Mouse (Mus musculus) kidney, embryonic 14.5 days (tissue): Measurements from ENCODE around the gene Themis3. TPM values are rescaled to one million over a fixed set of nuclear protein-coding genes. Genes with fewer than 3 reads are reported as not detected.
A peak's percentile ranks its signal among the peaks of the same experiment; 100 is the strongest.

Source experiments
- ATAC-seq: fragments of 200-750 bp; cut with Nextera tagmentation; 2 replicates; pipeline ENCODE4 v1.8.0; 2017; ENCODE audit warnings: moderate number of reproducible peaks, mild to moderate bottlenecking, moderate TSS enrichment, moderate library complexity; ENCODE audit not compliant: low FRiP score, low TSS enrichment
- H3K27ac ChIP-seq: fragments of 300-500 bp; sonication (generic); 2 replicates; pipeline ENCODE4 v1.5.1; 2014; ENCODE audit warnings: low read depth, mild to moderate bottlenecking, low read length, moderate library complexity, mixed read lengths
- H3K27me3 ChIP-seq: fragments of 300-500 bp; sonication (generic); 2 replicates; pipeline ENCODE4 v1.6.1; 2014; ENCODE audit warnings: mild to moderate bottlenecking, low read length; ENCODE audit not compliant: control insufficient read depth, insufficient read depth
- H3K36me3 ChIP-seq: fragments of 300-500 bp; sonication (generic); 2 replicates; pipeline ENCODE4 v1.6.1; 2014; ENCODE audit warnings: low read length, mixed read lengths; ENCODE audit not compliant: control insufficient read depth, insufficient read depth
- H3K4me1 ChIP-seq: fragments of 300-500 bp; sonication (generic); 2 replicates; pipeline ENCODE4 v1.6.1; 2014; ENCODE audit warnings: low read length, mixed read lengths; ENCODE audit not compliant: control insufficient read depth, insufficient read depth
- H3K4me2 ChIP-seq: fragments of 300-500 bp; sonication (generic); replicated peaks from 2 replicates; pipeline ENCODE4 v1.6.1; 2014; ENCODE audit warnings: low read depth, mild to moderate bottlenecking, low read length
- H3K4me3 ChIP-seq: fragments of 300-500 bp; sonication (generic); 2 replicates; pipeline ENCODE4 v1.5.1; 2014; ENCODE audit warnings: mild to moderate bottlenecking, low read length
- H3K9ac ChIP-seq: fragments of 300-500 bp; sonication (generic); 2 replicates; pipeline ENCODE4 v1.6.1; 2014; ENCODE audit warnings: low read depth, mild to moderate bottlenecking, low read length, moderate library complexity
- H3K9me3 ChIP-seq: fragments of 300-500 bp; sonication (generic); 2 replicates; pipeline ENCODE4 v1.6.1; 2016; ENCODE audit warnings: low read length; ENCODE audit not compliant: control insufficient read depth
- WGBS: fragments of 180-500 bp; shearing (Covaris S2); extraction: QIAGEN DNeasy Blood & Tissue Kit; methylation state at CpG from one replicate; pipeline ENCODE4 v1.1.7; 2014; 5-methylcytosine and 5-hydroxymethylcytosine counted together
- polyA plus RNA-seq: library from polyadenylated mRNA; unstranded; fragments of >200 nt; fragmentation: Nextera tagmentation; extraction: Ambion mirVana; gene quantifications from 2 replicates; pipeline ENCODE4 v1.2.1, GENCODE M21; 2014

Themis3 gene
- polyA plus RNA-seq, 1 experiment from 2014 or later = 0.14 TPM

DNA sequence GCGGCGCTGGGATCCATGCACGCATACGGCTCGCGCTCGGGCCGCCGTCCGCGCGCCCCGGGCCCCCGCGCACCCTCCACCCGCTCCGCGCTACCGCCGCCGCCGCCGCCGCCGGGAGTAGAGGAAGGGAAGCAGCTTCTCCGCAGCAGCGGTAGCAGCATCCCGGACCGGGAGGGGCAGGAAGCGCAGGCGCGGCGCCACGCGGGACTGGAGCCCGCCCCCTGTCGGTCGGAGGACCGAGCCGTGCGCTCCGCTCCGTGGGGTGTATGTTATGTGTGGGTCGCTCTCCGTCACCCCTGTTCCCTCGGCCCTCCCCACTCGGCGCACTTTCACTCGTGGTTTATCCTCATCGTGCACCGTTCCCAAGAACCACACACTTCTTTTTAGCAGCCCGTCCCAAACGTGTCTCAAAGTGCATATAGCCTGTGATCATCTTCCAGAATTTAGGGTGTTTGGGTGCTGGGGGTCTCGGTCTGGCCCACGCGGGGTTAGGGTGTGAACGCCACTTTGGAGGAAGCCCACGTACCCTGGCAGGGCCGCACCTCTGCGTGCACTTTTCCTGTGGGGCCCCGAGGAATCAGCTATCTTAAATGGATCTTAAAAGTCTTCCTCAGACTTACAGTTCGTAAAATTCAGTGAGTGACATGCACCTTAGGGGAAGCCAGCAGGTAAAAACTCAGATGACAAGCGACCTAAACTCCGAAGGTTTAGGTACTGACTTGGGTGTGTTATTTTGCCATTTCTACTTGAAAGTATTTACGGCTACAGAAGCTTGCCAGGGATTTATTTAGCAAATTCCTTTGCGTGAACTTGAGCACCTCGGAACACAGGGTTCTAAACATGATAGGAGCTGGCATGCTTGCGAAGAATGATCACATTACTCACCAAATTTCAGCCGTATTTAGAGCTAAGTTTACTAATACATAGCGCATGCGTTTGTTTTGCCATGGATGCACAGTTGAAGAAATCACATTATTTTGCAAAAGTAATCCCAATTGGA is 74.6 kb downstream of the Themis3 start, which contains the start of gene Rab12:
Gene Rab12, minus strand, starts transcription at position 176 of the 1,000 bp plus-strand sequence.
- WGBS = 8% methylated on average over 53 of the region's 71 CpGs
- Histone ChIP-seq H3K4me2 (peak within 1 kb of the TSS; percentile 83), H3K4me1 (peaks cover 10% of the 10 kb centered on the region)

GRCm38 (mm10) chr17:66518877-66519553 is 75.4 kb downstream of the Themis3 start:
- Histone ChIP-seq H3K9ac (peak overlapping the region; percentile 96), H3K27ac (0 out of 2 replicates have a peak overlapping the region, but pooled peaks have one; percentile 24), H3K4me2 (peak overlapping the region; percentile 83), H3K9me3 (no peaks in the 10 kb centered on the region), H3K27me3 (0 out of 2 replicates have a peak, but pooled peaks cover 3% of the 10 kb centered on the region), H3K36me3 (no peaks in the 10 kb centered on the region; the same call in 1 of the 2 replicates), H3K4me1 (peaks cover 10% of the 10 kb centered on the region), H3K4me3 (peak overlapping the region; percentile 97)
- ATAC-seq = peak; percentile 71
- under 1% methylated on average over 41 of the region's 57 CpGs for WGBS

More for the DNA sequence above, 74.6 kb downstream of the Themis3 start, which contains the start of gene Rab12:
- no peaks in the 10 kb centered on the region for H3K36me3 ChIP-seq
- H3K27me3 ChIP-seq = 0 out of 2 replicates have a peak, but pooled peaks cover 3% of the 10 kb centered on the region
- H3K9ac ChIP-seq = peak within 1 kb of the TSS; percentile 96
- peak; percentile 96 for ATAC-seq
- H3K27ac ChIP-seq = 0 out of 2 replicates have a peak within 1 kb of the TSS, but pooled peaks have one; percentile 24
- H3K4me3 ChIP-seq = peak within 1 kb of the TSS; percentile 97
- H3K9me3 ChIP-seq = no peaks in the 10 kb centered on the region

- WGBS = 86% methylated on average over 4 of the region's 4 CpGs
- Histone ChIP-seq H3K27ac (no peak overlapping the region), H3K36me3 (no peaks in the 10 kb centered on the region; the same call in 1 of the 2 replicates), H3K4me3 (no peak overlapping the region), H3K27me3 (0 out of 2 replicates have a peak, but pooled peaks cover 3% of the 10 kb centered on the region), H3K9ac (no peak overlapping the region), H3K4me1 (peaks cover 12% of the 10 kb centered on the region), H3K9me3 (no peaks in the 10 kb centered on the region), H3K4me2 (no peak overlapping the region)
- no peak for ATAC-seq
Measured at GRCm38 (mm10) chr17:66516953-66517352, 77.5 kb downstream of the Themis3 start.

DNA sequence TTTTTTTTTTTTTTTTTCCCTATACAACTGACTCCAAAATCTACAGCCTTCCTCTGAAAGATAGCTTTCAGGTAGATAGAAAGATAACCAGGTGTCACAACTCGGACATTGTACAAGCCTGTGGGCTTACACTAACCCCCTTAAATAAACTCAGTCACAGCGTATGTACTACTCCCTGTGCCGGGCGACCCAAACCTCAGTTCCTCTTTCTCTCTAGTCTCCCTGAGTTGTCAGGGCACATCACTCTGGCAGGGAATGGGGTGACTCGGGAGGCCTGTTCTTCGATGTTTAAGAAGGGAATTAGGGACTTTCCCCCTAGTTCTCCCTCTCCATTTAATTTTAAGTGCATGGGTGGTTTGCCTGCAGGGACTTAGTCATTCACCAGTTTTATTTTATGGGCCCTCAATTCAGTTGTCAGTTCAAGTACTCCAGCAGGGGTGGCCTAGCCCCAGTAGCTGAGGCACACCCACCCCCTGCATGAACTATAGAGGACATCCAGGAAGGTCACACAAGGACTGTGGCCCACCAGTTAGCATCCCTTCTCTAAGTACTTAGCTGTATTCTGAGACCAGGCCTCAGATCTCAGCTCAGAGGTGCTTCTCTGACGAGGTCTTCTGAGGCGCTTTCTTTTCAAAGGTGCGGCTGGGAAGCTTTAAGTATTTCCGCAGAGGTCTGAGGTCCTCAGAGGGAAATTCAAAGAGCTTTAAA is 80.0 kb downstream of the Themis3 start:
- Histone ChIP-seq H3K27me3 (no peaks in the 10 kb centered on the region), H3K9ac (no peak overlapping the region), H3K4me3 (no peak overlapping the region), H3K4me2 (no peak overlapping the region), H3K36me3 (no peaks in the 10 kb centered on the region; the same call in 1 of the 2 replicates), H3K4me1 (peaks cover 15% of the 10 kb centered on the region), H3K9me3 (no peaks in the 10 kb centered on the region), H3K27ac (no peak overlapping the region)
- ATAC-seq = no peak
- WGBS = 80% methylated on average over 10 of the region's 10 CpGs

DNA sequence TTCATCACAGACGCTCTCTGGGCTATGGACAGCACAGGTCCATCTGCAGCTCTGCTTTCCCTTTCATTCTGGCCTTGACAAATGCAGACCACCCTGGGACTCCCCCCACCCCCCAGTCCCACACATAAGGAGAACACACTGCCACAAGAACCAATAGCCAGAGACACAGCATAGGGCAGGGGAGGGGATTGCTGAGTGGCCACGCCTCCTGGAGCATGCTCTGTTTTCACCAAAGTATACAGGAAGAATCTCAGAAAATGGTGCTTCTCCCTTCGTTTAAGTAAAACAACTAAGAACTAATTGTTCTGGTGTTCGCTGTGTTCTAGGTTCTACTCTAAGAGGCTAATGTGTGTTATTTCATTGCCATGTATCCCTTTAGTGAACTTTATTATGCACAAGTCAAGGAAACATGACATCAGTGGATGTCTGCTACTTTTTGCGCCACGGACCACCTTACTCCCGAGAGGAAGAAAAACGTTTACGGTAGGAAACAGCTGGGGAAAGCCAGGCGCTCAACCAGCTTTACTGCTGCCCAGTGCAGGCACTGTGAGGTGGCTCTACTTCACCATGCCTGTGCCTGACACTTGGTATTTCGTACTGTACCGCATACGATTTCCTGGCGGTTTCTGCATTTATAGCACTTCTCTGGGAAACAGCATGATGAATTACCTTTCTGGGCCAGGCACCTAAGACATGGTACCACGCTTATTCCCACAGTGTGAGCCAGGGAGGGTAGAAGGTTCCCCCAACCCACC is 82.0 kb downstream of the Themis3 start:
- Histone ChIP-seq H3K4me2 (peak overlapping the region; percentile 10; the same call in 1 of the 2 replicates), H3K27ac (no peak overlapping the region), H3K9me3 (no peaks in the 10 kb centered on the region), H3K9ac (no peak overlapping the region), H3K36me3 (no peaks in the 10 kb centered on the region; the same call in 1 of the 2 replicates), H3K4me1 (peaks cover 9% of the 10 kb centered on the region; the same call in 1 of the 2 replicates), H3K27me3 (no peaks in the 10 kb centered on the region), H3K4me3 (no peak overlapping the region)
- no peak for ATAC-seq
- 63% methylated on average over 15 of the region's 15 CpGs for WGBS

- ATAC-seq = peak; percentile 29; the same call in 1 of the 2 replicates
- no peaks in the 10 kb centered on the region for H3K9me3 ChIP-seq
- peaks cover 9% of the 10 kb centered on the region; the same call in 1 of the 2 replicates for H3K4me1 ChIP-seq
- H3K4me3 ChIP-seq = no peak overlapping the region
- WGBS = 37% methylated on average over 10 of the region's 10 CpGs
- H3K27me3 ChIP-seq = no peaks in the 10 kb centered on the region
- H3K9ac ChIP-seq = no peak overlapping the region
- H3K4me2 ChIP-seq = no peak overlapping the region
- H3K27ac ChIP-seq = no peak overlapping the region
- H3K36me3 ChIP-seq = peaks cover 11% of the 10 kb centered on the region
Measured at GRCm38 (mm10) chr17:66510221-66510683, 84.2 kb downstream of the Themis3 start.

- Histone ChIP-seq H3K9ac (no peak overlapping the region), H3K27me3 (no peaks in the 10 kb centered on the region), H3K4me1 (peaks cover 9% of the 10 kb centered on the region; the same call in 1 of the 2 replicates), H3K4me3 (no peak overlapping the region), H3K4me2 (no peak overlapping the region), H3K36me3 (peaks cover 29% of the 10 kb centered on the region), H3K27ac (no peak overlapping the region), H3K9me3 (no peaks in the 10 kb centered on the region)
- WGBS = 77% methylated on average over 9 of the region's 9 CpGs
- no peak for ATAC-seq
Measured at GRCm38 (mm10) chr17:66507049-66507954, 87.1 kb downstream of the Themis3 start.
